Comparison of ENCODE assay signal across 14 mouse cellular contexts in the genomic region with DNA sequence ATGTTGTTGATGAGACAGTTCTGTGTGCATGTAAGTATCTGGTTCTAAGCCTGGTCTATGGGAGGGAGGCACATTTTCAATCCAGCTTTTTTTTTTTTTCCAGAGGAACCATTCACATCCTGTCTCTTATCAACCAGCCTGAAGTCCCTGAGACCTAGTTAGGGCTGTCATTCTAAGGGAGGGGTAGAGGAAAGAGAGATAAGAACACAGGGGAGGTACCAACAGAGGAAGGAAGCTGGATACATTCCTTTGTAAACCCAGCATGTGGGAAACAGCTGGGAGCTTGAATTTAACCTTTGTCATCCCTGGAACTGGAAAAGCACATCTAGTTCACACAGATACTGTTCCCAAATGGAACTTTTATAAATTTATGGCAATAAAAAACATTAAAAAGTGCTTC.
DNase-seq lines count a peak whose midpoint lies in the region; ATAC-seq and TF ChIP-seq lines count a peak whose summit lies in the region.
"Had no signal": no experiment of that assay in that cellular context is flagged by ENCODE, and none has a peak within 500 bp of the region (broad histone marks: within the 10 kb centered on the region; RNA-seq: fewer than 3 reads in every experiment).

No protein-coding gene starts in this region.

- H3K36me3 ChIP-seq in liver, adult 2 months (ENCODE audit: control insufficient read depth, insufficient read depth, low read length) = no peaks in the 10 kb centered on the region
- H3K36me3 ChIP-seq in heart, embryonic 12.5 days = no peaks in the 10 kb centered on the region
- no peaks in the 10 kb centered on the region for H3K36me3 ChIP-seq in liver, embryonic 16.5 days (ENCODE audit: control insufficient read depth, insufficient read depth)
- H3K36me3 ChIP-seq: embryonic facial prominence, embryonic 15.5 days; hindbrain, embryonic 15.5 days had no signal

- peak; percentile 15 for DNase-seq in liver, adult 2 months (ENCODE audit: extremely low read depth, low read depth, low spot score)
- DNase-seq in liver = no peak
- no peak for DNase-seq in gastrocnemius, postnatal 10 days
- no peak for DNase-seq in layer of hippocampus, adult 9-10 months (ENCODE audit: low spot score)
- DNase-seq: adrenal gland, postnatal 10 days; cerebellum, postnatal 36 days; retina, postnatal 1 day had no signal

- H3K4me2 ChIP-seq in heart, embryonic 12.5 days = no peak overlapping the region
- no peak overlapping the region for H3K4me2 ChIP-seq in liver, embryonic 16.5 days (ENCODE audit: low read depth, low read length)
- H3K4me2 ChIP-seq: embryonic facial prominence, embryonic 15.5 days; hindbrain, embryonic 15.5 days had no signal

- no peak for TF ChIP-seq POLR2A in liver, adult 2 months (IDR thresholded peaks at IDR 0.05; ENCODE audit: extremely low read depth, insufficient read depth, low read length)
- TF ChIP-seq POLR2A in embryonic fibroblast, embryonic 13.5 days (IDR thresholded peaks at IDR 0.05; ENCODE audit: low read depth, low read length) = no peak

- H3K9me3 ChIP-seq in heart, embryonic 12.5 days (replicated peaks) = no peaks in the 10 kb centered on the region
- no peaks in the 10 kb centered on the region for H3K9me3 ChIP-seq in liver, embryonic 16.5 days (replicated peaks; ENCODE audit: control insufficient read depth, low read length)
- H3K9me3 ChIP-seq: embryonic facial prominence, embryonic 15.5 days; hindbrain, embryonic 15.5 days had no signal

- no peaks in the 10 kb centered on the region for H3K79me2 ChIP-seq in liver, adult 2 months (ENCODE audit: control insufficient read depth, insufficient read depth, low read length)

- H3K27ac ChIP-seq in liver, adult 2 months (replicated peaks; ENCODE audit: insufficient read depth, low read depth, low read length) = no peak overlapping the region
- H3K27ac ChIP-seq in embryonic fibroblast, embryonic 13.5 days (ENCODE audit: insufficient read depth, low read length) = 0 out of 2 replicates have a peak overlapping the region, but pooled peaks have one; percentile 47
- H3K27ac ChIP-seq in heart, embryonic 12.5 days (ENCODE audit: poor library complexity, severe bottlenecking) = no peak overlapping the region
- H3K27ac ChIP-seq in liver, embryonic 16.5 days (ENCODE audit: low read length) = no peak overlapping the region
- H3K27ac ChIP-seq: embryonic facial prominence, embryonic 15.5 days; hindbrain, embryonic 15.5 days; left cerebral cortex, adult 2 months had no signal

- no peaks in the 10 kb centered on the region for H3K4me1 ChIP-seq in liver, adult 2 months (ENCODE audit: control insufficient read depth, insufficient read depth, low read length)
- H3K4me1 ChIP-seq in embryonic fibroblast, embryonic 13.5 days (ENCODE audit: control insufficient read depth, insufficient read depth, low read length) = no peaks in the 10 kb centered on the region
- no peaks in the 10 kb centered on the region for H3K4me1 ChIP-seq in heart, embryonic 12.5 days (replicated peaks)
- H3K4me1 ChIP-seq in liver, embryonic 16.5 days (ENCODE audit: control insufficient read depth, low read depth, low read length) = no peaks in the 10 kb centered on the region
- H3K4me1 ChIP-seq: embryonic facial prominence, embryonic 15.5 days; hindbrain, embryonic 15.5 days had no signal

- ATAC-seq in heart, embryonic 12.5 days (ENCODE audit: insufficient number of reproducible peaks, low FRiP score) = peak; percentile 87
- 0 out of 2 replicates have a peak, but pooled peaks have one; percentile 24 for ATAC-seq in liver, embryonic 16.5 days (ENCODE audit: low read depth)
- ATAC-seq: forebrain, embryonic 14.5 days had no signal

- no peak for TF ChIP-seq CTCF in liver, adult 2 months (IDR thresholded peaks at IDR 0.05; ENCODE audit: low read depth, low read length)
- TF ChIP-seq CTCF in embryonic fibroblast, embryonic 13.5 days (IDR thresholded peaks at IDR 0.05; ENCODE audit: borderline replicate concordance, insufficient read depth, low read length) = no peak

- H3K27me3 ChIP-seq in liver, adult 2 months (ENCODE audit: control insufficient read depth, insufficient read depth, low read length) = no peaks in the 10 kb centered on the region
- no peaks in the 10 kb centered on the region for H3K27me3 ChIP-seq in heart, embryonic 12.5 days (replicated peaks)
- H3K27me3 ChIP-seq in liver, embryonic 16.5 days (ENCODE audit: control insufficient read depth, insufficient read depth, low read depth, low read length) = no peaks in the 10 kb centered on the region
- H3K27me3 ChIP-seq: embryonic facial prominence, embryonic 15.5 days; hindbrain, embryonic 15.5 days had no signal

- H3K4me3 ChIP-seq in liver, adult 2 months (ENCODE audit: insufficient read depth, low read depth, low read length) = no peak overlapping the region
- H3K4me3 ChIP-seq in embryonic fibroblast, embryonic 13.5 days (ENCODE audit: insufficient read depth, low read length) = no peak overlapping the region
- no peak overlapping the region for H3K4me3 ChIP-seq in heart, embryonic 12.5 days
- H3K4me3 ChIP-seq in liver, embryonic 16.5 days (ENCODE audit: low read depth, low read length) = no peak overlapping the region
- H3K4me3 ChIP-seq: embryonic facial prominence, embryonic 15.5 days; hindbrain, embryonic 15.5 days; left cerebral cortex, adult 2 months had no signal

- H3K9ac ChIP-seq in liver, adult 2 months (ENCODE audit: low read depth, low read length) = no peak overlapping the region
- no peak overlapping the region for H3K9ac ChIP-seq in heart, embryonic 12.5 days
- no peak overlapping the region for H3K9ac ChIP-seq in liver, embryonic 16.5 days (ENCODE audit: low read depth, low read length)
- H3K9ac ChIP-seq: embryonic facial prominence, embryonic 15.5 days; hindbrain, embryonic 15.5 days had no signal
